Mouse (Mus musculus) myocyte (in vitro differentiated cells): ENCODE data around the gene Tma7.

Source experiments
- E2F4 ChIP-seq: IDR thresholded peaks from one replicate; pipeline ENCODE4 v1.6.1; 2011; ENCODE audit warnings: mild to moderate bottlenecking, control low read depth, moderate library complexity; ENCODE audit not compliant: insufficient read depth
- MAX ChIP-seq: IDR thresholded peaks from one replicate; pipeline ENCODE4 v1.6.1; 2011; ENCODE audit warnings: low read depth, mild to moderate bottlenecking, control low read depth
- MYOD1 ChIP-seq, 3 experiments: IDR thresholded peaks; one replicate each; pipeline ENCODE4 v1.6.1; 2011; ENCODE audit warnings: control low read depth in 2 of 3, low read depth in 2 of 3, mild to moderate bottlenecking in 2 of 3, moderate library complexity in 1 of 3; ENCODE audit not compliant: insufficient read length in 2 of 3, control insufficient read depth in 1 of 3
- POLR2A ChIP-seq: IDR thresholded peaks from one replicate; pipeline ENCODE4 v1.6.1; 2011; ENCODE audit warnings: low read depth, mild to moderate bottlenecking, control low read depth, moderate library complexity; ENCODE audit not compliant: insufficient read length
- SRF ChIP-seq: IDR thresholded peaks from one replicate; pipeline ENCODE4 v1.6.1; 2011; ENCODE audit warnings: low read depth; ENCODE audit not compliant: control insufficient read depth, insufficient read length
- USF1 ChIP-seq: IDR thresholded peaks from one replicate; pipeline ENCODE4 v1.6.1; 2011; ENCODE audit warnings: low read depth, mild to moderate bottlenecking, control low read depth, moderate library complexity

DNA sequence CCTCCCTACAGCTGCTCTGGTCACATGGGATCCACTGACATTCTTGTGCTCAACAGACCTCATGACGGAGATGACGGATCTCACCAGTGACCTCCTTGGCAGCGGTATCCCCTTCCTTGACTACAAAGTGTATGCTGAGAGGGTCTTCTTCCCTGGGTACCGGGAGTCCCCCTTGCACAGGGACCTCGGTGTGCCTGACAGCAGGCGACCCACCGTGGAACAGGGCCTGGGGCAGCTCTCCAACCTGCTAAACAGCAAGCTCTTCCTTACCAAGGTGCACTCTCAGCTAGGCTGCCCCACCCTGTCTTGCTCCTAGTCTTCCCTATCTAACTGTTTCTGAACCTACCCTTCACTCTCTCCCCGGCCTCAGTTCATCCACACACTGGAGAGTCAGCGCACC lies 29.2 kb upstream of the Tma7 start:
- TF ChIP-seq USF1 (no peak), E2F4 (no peak), MYOD1 (IDR thresholded peaks at IDR 0.05; ENCODE audit: control insufficient read depth in 1 of 3, insufficient read length in 2 of 3, low read depth in 2 of 3) (no peak), POLR2A (no peak), SRF (no peak), MAX (no peak)
